Mouse (Mus musculus) spleen, postnatal 14 days (tissue): Measurements from ENCODE around the gene Negr1.

Experiments
- DNase-seq, 2 experiments: peaks; one replicate each; pipeline ENCODE4 v3.0.0; 2021 to 2022; ENCODE audit warnings: low spot score in 2 of 2

Gene Negr1

DNA sequence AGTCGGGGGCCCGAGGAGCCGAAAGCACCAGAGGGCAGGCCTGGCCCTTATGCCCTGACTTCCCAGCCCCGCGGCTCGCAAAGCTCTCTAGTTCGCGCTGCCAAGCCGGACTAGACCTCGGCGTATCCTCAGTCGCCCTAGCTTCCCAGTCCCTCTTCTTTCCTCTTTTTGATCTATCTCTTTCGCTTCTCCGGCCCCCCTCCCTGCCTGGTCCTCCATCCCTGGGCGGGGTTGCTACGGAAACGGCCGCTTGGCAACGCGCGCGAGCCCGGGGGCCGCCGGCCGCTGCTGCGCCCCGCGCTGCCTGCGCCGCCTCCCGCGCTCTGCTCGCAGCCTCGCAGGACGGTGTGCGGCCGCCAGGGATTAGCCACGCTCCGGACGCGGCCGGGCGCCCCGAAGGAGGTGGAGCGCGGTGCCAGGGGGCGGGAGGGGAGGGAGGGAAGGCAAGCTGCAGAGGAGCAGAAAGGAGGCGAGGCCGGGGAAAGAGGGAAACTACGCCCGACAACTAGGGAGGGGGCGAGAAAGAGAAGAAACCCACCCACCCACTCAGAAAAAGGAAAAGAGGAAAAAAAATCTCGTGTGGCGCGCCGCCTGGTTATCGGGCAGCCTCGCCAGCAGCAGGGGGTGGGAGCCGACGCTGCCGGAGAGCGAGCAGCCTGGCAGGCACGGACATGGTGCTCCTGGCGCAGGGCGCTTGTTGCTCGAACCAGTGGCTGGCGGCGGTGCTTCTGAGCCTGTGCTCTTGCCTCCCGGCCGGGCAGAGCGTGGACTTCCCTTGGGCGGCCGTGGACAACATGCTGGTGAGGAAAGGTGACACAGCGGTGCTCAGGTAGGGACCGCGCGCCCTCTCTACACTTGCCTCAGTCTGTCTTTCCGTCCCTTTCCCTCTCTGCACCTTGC, at the start of gene Negr1:
Negr1 (plus strand) TSS at position 271 of the 900 bp plus-strand sequence.
- DNase-seq: no peak

DNA sequence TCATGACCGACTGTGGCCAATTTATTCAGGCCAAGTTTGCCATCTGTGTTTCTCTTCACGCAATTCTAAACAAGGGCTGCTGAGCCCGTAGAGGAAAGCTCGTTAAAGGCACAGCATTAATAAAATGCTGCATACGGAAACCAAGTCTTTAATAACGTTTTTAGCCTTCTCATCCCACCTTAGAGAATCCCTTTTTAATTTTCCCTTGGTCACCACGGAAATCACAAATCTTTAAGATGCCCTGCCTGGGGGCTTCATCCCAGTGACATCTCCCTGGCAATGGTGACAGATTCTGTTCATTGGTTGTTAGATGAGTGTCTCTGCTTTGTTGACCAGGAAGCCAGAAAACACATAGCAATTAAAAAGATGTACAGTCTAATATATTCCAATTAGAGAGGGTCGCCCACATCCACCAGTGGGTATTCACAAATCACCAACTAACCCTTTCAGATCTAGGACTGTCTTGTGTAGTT, 35.1 kb upstream of the Negr1 start:
- DNase-seq: no peak

DNA sequence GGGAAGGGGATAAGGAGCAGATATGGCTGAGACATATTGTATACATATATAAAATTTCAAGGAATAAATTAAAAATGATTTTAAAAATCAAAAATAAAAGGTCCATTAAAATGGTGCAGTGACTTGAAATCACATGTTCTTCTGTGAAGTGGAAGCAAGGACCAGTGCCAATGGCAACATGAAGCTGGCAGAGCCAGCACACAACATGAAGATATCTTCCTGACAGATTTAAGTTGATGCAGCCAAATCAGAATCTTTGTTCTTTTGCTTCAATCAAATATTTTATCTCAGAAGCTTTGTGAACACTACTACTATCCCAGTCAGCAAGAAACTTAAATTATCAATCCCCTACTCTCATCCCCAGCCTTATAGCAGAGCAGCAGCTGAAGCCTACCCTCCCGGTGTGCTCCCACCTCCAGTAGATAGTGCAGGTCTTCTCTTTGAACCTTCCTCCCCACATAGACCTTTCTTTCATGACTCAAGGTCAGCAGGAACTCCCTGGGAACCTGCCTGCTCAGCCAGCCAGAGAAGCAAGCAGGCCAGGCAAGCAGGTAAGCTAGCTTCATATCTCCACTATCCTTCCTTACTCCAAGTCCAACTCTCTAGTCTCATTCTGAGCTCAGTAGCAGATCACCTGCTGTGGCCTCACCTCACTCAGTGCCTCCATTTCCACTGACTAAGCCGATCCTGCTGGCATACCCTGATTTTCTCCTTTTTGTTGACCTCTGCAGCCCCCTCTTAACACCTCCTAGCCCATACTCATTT, 34.2 kb upstream of the Negr1 start:
- no peak for DNase-seq

DNA sequence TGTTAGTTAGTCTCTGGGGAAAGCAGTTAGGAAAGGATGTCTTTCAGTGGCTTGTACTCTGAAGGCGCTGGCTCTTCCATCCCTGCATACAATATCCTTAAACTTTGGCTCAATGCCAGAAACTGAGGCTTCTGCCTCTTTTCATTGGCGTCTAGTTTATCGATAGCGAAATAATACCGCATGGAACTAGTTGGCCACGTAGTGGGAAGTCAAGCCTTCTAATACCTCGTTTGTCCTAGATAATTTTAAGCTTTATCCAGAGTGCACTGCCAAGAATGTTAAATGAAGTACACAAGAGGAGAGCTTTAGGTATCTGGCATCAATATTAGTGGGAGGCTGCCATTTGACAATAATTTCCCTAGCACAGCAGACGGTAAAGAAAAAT, 2.2 kb upstream of the Negr1 start:
- DNase-seq: no peak

DNA sequence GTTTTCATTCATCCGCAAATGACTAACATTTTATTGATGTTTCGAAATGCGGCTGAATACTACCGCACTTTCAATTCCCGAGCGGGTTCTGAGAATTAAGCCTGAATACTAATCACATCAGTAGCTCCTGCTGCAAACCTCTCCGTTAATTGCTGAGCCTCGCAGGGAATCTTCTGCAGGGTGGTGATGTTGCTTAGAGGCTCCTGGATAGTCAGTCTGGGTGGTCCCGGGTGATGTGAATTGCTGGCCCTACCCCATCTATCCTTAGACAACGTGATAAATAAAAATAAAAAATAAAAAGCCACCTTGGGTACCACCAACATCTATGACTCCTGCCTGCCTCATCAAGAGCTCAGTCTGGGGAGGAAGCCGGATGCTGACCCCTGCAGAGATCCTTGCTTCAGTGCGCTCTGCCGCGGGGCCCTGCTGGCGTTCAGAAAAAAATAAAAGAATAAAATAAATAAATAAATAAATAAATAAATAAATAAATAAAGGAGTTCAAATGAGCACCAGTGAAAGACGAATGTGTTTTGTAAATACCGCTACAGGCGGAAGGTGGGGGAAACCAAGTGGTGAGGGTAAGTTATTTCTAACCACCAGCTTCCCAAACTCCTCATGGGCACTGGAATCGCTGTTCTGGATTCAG, 1.6 kb upstream of the Negr1 start:
- no peak for DNase-seq

DNA sequence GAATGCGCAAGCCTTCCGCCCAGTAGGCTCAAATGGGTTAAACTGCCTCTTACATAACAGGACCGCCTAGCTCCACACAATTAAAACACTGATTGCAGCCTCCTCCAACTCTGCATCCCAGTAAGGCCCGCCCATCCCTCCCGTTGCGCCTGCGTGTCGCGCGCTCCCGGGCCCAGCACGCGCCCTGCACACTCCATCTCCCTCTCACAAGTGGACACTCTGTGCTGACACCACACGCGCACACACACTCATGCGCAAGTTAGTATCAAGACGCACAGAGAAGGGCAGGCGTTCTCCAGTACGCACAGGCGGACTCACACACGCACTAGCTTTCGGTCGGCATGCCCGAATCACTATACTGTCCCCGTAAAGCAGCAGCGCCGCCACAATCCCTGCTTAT, 828 bp upstream of the Negr1 start:
- no peak for DNase-seq

DNA sequence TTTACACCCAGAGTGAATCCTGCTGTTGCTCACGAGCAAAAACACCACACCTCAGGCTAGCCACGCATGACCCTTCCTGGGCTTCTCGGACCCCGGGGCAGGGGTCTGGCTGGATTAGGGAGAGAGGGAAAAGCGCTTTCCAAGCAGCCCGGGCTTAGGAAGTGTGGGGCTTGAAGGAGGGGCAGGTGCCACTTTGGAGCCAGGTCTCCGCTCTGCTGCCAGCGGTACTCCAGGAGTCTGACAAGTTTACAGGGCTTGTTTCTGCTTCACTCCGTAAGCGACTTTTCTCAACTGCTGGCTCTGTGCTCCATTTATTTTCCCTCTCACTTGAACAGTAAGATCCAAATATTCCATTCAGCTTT, 811 bp downstream of the Negr1 start:
- DNase-seq: no peak

DNA sequence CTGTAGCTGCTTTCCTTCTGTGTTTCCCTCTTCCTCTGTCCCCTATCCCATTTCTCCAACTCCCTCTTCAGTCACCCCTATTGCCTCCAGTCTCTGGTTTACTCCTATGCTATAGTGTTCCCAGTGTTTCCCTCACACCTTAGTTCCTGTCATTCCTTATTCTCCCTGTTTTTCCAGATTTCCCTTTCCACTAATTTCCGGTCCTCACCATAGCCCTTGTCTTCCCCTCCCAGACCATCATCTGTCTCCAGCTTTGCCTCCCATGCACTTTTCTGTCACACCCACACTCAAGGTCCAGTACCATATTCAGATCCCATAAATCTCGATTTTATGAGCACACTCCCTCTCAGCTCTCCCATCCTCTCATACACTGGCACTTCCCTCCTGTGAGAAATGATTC, 1.2 kb downstream of the Negr1 start:
- no peak for DNase-seq

DNA sequence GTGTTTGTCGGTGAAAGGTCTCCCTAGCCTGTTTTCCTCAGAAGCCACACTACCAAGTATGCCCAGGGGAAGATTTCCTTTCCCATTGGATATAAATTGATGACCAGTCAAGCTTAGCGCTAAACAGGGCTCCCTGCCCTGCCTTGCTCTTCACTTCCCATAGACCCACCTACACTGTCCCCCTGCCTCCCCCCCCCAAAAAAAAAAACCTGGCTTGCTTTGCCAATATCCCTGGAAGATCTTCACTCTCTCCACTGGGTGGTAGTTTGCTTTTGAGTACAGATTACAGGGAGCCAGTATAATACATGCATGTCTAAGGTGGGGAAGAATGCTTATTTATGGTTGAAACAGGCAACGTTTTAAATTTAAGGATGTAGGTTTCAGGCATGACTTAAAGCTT, 1.8 kb downstream of the Negr1 start:
- DNase-seq: no peak

DNA sequence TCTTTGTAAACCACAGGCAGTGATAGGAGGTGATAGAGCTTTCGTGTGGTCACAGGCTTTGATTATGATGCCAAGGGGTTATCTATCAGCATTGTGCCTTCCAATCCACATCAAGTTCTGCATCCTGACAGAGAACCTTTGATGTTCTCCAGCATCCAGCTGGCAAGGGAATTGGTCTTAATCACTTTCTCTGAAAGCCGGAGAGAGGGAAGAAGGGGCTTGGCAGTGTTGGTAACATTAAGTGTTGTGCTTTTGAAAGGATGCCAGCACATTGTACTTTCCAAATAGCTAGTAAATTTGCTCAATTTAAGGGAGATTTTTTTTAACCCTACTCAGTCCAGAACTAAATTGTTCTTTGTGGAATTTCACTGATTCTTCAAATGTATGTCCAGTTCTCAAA, 11.9 kb downstream of the Negr1 start:
- DNase-seq: no peak

DNA sequence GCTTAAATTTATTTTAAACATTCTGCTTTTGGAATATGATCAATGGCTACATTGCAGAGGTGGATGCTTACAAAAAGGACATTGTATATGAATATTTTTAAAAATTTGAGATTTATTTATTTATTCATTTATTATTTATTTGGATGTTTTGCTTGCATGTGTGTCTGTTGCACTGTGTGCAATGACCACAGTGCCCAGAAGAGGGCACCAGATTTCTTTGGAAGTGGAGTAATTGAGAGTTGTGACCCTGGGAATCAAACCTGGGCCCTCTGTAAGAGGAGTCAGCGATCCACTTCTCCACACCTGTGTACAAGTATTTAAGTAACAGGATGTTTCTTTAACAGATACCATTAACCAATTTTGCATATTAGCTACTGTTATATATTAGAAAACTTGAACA, 14.7 kb downstream of the Negr1 start:
- no peak for DNase-seq

DNA sequence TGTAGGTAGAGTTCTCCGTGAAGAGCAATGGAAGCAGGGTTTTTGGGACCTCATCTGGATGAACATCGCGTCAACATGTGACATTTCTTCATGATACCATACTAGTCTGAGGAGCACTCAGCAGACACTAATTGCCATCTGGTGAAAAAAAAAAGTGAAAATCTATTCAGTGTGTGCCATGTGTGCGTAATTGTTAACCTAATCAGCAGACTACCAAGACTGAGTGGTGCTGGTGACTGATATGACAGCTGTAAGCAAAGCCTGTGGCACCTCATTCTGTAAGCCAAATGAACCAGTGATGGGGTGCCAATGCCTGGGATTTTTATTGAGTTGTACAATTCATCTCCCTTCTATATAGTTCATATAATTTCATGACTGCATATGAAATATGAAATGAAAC, 29.0 kb downstream of the Negr1 start:
- DNase-seq: no peak

DNA sequence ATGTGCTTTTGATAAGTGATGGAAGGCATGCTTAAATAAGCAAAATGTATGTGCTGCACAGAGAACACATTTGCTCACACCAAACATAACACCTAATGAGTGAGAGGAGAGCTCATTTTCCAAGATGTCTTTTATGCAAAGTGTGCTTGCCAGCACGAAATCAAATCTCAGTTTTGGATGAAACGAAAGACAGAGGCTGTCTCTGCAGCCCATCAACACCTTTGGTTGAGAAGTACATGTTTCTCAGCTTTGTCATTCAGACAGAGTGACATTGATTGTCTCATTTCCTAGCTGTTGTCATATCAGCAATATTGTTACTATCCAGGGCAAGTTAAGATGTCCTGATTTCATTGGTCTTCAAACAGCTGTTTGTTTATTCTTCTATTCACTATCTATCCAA, 29.5 kb downstream of the Negr1 start:
- no peak for DNase-seq

DNA sequence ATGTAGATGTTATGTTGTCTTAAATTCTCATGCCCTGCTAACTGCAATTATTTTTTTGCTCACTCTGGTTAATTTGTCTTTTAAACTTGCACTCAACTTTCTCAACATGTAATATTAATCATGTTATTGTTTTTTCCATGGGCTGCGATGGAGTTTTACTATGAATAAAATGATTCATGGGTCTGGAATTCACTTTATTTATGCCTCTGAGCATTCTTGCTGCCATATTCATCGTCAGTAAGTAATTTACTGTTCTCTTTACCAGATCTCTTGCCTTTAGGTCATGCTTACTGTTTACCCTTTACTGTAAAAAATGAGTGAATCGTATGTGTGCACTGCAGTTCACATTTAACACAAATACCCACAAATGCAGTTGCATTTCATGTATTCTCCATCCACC, 45.3 kb downstream of the Negr1 start:
- no peak for DNase-seq

DNA sequence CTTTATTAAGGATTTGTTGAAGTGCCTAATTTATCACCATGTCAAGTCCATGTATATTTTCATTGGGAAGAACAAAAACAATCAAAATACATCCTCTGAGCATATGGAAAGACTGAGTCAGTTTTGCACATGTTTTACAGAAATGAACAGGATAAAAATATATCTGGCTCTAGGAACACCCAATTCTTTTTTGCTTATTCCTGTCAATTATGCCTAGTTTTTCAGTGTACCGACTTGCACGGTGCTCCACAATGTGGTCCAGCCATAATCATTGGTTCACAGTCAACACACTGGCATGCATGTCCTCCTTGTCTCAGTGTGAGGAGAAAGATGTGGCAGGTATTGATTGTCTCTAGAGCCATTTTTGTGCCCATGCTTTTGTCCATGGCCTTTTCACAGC, 58.3 kb downstream of the Negr1 start:
- no peak for DNase-seq

DNA sequence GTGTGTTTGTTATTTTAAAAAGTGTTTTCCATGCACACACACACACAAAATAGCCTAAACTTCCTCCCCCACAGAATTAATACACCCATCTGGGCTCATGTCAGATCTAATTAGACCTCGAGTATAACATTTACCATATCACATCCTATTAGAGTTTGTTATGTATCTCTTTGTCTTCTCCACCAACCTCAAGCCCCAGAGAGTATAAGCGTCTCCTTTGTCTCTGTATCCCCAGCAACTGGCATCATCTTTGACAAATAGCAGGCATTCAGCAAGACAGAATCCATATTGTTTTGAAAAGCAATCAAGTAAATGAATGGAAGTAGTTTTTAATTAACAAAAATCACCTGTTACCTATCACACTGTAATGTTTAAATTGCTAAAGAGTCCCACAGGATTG, 67.0 kb downstream of the Negr1 start:
- DNase-seq: no peak

DNA sequence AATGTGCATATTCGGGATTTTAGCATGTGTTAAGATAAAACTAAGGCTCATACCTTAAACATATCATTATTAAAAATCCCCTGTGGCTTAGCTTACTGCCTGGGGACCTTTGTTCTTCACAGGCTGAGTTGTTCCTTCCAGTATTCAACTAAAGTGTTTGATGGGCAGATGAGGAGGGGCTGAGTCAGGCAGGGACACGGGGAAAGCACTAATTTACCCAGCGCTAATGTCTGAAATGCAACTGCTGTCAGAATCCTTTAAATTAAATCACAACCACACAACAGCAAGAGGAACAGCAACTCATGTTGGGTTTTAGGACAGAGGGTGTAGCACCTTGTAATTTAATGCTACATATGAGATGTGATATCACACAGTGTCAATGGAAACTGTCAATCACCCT, 71.3 kb downstream of the Negr1 start:
- no peak for DNase-seq

DNA sequence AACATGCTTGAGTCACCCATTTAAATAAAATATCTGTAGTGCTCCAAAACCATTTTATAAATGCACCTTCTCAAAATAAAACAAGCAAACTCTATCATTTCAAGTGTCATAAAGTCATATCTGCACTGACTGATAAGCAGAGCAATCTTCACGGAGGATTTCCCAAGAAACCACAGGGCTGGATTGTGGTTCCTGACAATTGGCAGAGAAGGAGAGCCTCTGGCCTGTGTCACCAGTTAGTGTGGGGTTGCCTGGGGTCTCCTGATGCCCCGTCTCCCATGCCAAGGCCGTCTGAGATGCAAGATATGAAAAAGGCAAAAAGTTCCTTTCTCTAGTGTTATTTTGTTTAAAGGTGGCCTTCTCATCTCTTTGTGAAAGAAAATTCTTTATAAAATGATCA, 77.8 kb downstream of the Negr1 start:
- no peak for DNase-seq

DNA sequence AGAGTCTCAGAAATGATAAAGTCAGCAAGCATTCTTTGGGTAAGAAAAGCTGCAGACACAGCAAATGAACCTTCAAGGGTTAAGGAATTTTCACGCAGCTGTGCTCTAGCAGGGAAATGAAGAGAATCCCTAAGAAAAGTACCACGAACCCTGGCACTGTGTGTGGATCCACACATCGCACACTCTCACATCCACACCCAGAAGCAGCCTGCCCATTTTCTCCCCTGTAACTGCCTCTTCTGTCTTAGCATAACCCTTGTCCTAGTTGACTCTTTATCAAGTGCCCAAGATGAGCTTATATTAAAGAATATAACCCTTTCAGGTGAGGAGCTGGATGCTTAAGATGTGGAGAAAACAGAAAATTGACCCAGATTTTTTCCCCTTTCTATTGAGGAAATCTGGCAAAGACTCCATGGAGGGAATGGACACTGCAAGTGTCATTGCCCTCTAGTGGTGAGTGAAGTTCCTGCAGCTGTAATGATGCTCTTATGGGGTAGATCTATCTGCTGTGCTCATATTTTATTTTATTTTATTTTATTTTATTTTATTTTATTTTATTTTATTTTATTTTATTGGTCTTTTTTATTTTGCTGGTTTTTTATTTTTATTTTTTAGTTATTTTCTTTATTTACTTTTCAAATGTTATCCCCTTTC, 82.2 kb downstream of the Negr1 start:
- no peak for DNase-seq

DNA sequence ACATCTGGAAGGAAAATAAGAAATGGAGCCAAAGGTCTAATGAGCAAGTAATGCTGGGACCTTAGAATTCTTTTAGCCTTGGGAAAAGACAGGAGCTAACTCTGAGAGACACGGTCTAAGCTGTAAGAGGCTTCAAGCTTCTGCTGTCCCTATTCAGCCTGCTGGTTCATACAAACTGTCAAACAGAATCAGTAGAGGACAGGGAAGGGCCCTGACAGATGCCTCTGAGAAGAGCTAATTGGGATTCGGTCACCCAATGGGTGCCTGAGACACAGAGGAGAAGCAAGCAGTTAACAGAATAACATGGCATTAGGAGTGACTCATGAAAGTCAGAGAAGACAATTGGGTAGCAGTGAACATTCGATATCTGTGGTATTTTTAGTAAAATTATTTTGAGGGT, 86.8 kb downstream of the Negr1 start:
- no peak for DNase-seq

DNA sequence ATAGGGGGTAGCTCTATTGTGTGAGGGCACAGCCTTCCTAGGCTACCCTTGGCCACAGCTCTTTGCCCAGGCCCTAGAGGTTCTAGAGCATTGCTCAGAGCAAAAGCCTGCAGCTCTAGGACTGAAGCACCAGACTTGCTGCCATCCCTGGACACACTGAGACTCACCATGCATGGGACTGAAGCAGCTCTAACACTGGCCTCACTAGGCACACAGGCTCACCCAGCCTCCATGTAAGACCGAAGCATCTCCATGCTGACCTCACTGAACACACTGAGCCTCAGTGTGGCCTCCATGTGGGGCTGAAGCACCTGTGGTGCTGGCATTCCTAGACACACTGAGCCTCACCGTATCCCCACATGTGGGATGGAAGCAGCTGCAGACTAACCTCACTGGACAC, 101.0 kb downstream of the Negr1 start:
- DNase-seq: no peak

DNA sequence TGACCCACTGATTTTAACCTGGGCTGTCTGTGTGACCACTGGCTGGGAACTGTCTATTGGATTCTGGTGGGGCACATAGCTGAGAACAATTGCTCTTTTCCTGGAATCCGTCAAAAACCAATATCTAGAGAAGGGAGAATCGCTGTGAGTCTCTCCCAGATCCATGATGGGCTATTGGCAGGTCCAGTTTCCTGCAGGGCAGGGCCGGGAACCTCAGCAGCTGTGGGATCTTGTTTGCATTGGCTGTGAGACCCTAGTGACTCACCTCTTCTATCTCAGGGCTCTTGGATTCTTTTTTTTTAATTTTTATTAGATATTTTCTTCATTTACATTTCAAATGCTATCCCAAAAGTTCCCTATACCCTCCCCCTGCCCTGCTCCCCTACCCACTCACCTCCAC, 111.0 kb downstream of the Negr1 start:
- no peak for DNase-seq
